Mouse (Mus musculus) kidney, adult 11 months (tissue): ENCODE results near the gene Fli1.

Source experiments
- DNase-seq: peaks from one replicate; pipeline ENCODE4 v3.0.0; 2022

The Fli1 gene

DNA sequence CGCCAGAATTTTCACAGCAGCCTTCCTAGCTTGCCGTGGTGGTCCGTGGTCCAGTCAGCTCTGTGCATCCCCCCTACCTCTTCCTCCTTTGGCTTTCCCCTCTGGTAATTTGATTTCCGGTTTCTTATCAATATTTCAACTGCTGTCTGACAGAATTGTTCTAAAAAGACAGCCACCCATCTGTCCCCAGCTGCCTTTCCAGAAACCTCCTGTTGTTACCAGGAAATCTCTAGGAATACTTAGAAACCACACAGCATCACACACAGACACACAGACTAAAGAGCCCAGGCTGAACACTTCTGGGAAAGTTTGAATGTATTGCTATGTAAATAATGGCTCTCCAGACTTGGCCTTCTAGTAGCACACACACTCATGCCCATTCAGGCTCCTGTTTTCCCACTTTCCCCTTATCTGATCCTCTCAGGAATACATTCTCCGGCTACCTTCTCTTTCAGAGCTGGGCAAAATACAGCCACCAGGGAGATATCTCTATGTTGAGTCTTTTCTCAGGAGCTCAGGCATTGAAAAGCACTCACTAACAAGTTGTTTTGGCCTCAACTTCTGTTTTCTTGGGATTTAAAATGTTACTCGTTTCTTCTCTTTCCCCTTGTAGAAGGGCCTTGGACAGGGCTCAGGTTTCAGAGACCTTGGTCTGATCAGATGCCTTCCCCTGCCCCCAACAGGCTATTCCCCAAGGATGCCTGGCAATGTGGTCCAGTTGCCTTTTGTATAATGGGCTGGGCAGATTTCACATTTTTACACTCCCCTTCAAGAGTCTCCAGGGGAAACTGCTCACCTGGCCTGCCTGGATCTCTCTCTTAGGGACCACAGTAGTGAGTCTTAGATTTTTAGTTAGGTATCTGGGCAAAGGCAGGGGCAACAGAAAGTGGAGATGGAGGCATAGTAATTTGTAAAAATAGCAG is 7.1 kb upstream of the Fli1 start:
- DNase-seq: no peak

DNA sequence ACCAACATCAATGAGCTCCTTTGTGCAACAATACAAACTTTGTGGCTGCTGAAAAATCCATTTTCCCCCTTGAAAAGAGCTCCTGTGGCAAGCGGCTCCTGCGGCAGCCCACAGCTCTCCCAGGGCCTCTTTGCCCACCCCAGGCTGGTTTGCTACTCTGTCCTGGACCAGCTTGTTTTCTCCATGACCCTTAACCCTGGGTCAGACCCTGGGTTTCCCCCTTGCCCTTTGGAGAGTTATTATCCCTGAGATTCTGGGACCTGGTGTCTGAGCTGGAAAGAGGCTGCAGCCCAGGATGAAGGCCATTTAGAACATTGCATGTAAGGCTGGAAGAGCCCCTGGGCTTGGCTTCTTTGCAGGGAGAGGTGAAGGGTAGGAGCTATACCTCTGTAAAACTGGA is 4.1 kb upstream of the Fli1 start:
- DNase-seq: no peak

DNA sequence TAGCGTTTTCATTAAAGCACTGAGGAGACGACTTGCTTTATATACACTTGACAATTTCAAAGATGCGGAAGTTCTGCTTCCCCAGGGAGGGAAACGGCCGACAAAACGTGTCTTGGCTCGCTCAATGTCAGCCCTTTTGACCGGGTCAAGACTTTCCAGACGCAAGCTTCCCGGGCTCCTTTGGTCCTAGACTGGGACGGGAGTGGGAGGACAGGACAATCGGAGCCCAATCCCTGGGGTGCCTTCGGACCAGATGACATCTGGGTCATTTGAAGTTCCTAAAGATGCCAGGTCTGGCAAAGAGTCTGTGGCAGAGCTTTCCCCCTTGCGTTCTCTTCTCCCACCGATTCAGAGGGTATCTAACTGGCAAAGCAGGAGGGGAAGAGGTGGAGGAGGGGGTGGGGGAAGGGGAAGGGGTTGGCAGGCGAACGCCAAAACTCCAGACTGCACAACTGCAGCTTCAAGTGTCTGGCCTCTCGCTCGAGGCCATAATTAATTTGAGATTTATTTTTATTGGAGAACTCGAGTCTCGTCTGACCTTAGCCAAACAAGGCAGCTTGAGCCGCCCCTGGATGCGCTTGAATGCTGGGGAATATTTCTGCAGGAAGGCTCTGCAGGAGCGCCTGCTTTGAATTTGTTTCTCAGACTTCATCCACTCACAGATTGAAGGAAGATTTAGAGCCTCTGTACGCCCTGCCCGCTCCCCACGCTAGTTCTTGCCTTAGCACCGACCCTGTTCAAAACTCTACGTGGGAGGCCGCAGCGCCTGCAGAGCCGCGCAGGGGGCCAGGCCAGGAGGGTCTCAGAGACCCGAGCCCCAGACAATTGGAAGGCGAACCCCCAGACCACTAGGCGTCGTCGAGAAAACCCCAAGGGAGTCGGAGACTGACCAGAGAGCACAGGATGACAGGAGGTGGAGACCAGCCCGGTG is 2.3 kb upstream of the Fli1 start:
- DNase-seq: peak; percentile 54

DNA sequence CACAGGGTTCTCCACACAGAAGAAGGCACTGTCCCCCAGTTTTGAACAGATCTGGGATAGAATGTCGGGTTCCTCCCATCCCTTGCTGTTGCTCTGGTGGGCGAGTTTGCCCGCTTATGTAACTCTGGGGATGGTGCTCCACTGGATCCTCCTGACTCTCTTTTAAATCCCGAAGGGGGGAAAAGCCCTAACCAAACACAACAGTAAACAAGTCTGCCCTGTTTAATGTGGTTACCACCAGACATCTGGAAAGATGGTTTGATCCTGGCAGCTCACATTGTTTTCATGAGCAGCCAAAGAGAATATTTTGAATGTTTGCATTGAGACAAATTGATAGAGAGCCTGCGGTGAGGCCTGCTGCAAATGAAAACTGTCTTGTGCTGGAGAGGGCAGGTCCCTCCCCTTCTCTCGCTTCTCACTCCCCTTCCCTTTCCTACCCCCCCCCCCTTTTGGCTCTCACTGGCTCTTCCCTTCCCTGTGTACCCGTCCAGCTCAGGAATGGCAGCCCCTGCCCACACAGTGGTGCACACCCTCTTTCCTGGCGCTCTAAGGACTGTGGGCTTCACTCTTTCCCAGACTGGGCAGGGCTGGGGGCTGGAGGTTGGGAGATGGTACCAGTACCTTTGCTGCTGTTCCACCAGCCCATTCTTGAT is 1.4 kb upstream of the Fli1 start:
- DNase-seq: no peak

DNA sequence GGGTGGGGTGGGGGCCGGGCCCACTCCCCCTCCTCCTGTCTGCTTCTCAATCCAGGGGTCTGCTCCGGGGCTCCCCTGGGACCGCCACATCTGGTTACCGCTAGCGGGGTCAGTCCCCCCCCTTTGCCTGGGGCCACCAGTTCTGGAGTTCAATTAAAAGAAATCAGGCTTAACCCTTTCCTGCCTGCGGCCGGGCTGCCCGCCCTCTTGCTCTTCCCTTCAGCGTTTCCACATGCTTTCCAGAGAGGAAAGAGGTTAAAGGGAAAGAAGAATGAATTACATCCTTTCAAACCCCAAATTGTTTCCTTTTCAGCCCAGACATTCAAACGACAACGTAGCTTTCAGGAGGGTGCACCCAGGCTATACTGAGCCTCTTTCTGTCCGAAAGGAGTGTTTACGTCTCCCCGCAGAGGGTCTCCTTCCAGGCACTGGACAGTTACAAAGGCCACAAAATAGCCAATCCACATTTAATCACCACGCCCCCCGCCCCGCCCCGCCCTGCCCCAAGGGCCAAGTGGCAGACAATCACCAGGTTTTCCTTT is 450 bp upstream of the Fli1 start:
- DNase-seq: no peak

DNA sequence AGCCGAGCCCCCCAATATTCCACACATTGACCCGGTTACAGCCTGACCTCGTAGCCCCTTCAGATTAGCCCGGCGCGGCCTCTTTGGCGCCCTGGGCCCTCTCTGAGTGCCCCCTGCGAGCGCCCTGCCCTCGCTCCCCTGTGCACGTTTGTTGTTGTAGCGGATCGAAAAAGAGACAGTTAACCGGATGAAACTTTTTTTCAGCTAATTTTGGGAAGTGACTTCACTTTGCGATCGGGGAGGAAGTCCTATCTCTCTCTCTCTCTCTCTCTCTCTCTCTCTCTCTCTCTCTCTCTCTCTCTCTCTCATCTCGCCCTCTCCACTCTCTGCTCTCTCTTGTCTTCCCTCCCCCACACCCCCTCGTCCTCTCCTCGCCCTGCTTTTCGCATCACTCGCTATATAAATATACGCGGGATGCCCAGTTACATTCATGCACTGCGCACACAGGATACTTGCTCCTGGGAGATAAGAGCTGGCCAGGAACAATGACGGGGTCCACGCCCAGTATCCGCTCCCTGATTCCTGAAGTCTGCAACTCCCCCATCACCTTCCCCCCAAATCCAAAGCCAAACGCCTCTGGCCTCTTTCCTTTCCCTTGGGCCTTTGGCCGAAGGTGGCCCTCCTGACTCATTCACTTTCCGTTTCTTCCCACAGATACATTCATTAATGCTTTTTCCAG is 1.3 kb downstream of the Fli1 start:
- peak; percentile 63 for DNase-seq

DNA sequence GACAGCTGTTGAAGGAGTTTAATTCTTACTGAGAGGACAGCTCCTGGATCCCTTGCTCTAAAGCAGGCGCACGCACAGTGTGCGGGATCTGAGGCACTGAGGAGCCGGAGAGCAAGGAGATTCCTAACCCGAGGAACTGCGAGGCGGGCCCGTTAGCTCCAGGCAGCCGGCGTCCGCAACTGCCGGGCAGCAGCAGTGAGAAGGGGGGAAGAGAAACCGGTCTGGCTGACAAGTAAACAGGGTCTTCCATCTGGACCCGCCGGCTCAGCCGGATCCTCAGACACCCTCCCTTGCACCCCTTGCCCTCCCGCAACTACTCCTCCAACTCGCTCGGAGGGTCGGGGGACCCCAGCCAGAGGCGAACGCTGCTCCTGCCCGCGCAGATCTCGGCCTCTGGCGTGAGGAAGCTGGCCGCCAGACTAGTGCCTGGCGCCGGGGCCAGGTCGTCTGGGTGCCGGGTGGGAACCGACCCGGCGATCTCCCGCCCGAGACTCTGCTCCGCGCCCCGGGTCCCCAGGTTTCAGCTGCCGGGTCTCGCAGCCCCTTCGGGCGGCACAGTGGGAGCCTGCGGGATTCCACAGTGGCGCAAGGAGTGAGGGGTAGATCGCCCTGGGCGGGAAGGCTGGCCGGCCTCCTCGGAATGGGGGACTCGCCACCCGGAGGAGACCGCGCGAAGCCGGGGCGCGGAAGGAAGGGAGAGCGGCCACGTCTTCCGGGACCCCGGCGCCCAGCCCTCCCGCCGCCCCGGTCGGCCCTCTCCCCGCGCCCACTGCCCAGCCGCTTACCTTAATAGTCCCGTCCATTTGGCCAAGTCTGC is 2.0 kb downstream of the Fli1 start:
- DNase-seq: no peak

DNA sequence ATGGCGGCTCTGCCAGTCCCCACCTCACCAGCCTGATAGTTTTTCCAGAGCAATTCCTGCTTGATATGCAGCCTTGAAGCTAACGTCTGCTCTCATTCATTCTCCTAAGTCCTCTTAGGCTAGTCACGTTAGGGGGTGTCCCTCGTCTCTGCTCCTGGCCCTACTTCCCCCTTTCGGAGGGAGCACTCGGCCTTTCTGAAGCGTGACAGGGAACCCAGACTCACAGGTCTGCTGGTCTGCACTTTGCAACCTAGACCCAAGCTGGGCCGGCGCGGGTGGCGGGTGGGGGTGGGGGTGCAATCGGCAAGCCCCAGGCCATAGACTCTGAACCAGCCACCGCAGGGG is 2.6 kb downstream of the Fli1 start:
- DNase-seq: no peak

DNA sequence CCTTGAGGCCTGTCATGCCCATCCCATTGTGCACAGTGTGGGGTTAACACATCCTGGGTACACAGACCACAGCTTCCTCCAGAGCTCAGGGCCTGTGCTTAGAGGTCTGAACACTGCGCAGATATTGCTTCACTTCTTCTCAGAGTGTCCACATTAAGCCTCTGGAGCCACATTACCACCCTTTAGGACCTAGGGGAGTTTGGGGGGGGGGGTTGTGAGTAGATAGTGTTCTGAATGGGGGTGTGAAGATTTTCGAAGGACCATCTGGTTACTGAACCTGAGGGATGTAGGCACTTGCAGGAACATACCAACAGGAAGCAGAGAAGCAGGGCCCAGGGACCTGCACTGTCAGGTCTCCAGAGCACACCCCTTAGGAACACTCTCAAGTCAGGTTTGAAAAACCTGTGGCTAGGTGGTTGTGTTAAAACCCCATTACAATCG is 3.3 kb downstream of the Fli1 start:
- DNase-seq: no peak

DNA sequence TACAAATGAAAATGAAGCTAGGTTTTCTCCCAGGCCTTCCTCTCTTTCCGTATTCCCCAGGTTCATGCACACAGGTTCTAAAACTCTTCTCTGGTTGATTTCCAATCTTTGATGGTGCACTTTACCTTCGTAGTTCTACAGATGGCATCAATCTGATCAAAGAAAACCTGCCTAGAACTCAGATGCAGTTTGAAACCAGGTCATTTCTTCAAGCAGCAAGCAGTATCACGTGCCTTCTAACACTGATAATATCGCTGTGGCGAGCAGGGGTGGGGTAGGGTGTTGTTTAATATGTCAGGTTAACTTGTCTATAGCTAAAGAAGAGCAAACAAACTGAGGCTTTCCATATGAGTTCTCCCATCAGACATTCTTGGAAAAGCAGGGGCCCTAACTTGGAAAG is 4.5 kb downstream of the Fli1 start:
- DNase-seq: no peak

DNA sequence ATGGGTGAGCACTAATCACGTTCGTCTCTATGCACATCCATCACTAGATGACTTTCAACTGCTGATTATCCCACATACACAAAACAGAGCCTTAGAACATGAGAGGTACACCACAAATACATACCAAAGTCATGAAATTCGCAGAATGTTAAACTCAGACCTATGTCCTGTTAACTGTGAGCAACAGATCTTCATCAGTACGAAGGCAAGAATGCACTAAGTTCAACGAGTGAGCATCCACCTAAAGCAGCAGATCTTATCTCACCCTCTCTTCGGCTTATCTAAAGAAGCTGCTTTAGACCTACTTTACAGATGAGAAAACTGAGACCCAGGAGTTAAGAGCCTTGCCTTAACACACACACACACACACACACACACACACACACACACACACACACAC is 5.0 kb downstream of the Fli1 start:
- DNase-seq: no peak

DNA sequence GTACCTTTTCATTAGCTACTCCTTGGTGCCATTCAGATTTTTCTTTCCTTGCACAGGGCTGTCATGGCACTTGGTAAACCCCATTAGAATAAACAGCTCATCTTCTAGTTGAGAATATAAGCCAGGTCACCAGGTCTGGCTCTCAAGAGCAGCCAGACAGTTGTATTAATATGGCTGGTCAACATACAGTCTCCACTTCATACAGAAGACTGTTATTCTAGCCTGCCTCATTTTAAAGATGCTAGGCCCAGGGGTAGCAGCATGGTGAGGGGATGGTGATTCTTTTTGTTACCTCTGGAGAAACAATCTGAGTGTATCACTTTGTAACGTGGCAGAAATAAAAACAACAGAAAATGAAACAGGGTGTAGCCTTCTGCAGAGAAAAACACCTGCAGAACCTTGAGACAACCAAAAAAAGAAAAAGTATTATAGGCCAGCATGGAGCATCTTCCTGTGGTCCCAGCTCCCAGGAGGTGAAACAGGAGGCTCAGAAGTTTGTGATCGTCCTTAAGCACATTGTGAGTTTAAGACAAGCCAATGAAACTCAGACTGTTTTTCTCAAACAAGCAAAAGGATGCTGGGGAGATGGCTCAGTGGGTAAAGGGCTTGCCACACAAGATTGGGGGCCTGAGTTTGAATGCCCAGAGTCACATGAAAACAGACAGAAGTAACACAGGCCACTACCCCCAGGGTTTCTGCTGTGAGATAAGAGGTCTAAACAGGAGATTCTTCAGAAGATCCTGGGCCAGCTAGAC is 7.3 kb downstream of the Fli1 start:
- DNase-seq: no peak

DNA sequence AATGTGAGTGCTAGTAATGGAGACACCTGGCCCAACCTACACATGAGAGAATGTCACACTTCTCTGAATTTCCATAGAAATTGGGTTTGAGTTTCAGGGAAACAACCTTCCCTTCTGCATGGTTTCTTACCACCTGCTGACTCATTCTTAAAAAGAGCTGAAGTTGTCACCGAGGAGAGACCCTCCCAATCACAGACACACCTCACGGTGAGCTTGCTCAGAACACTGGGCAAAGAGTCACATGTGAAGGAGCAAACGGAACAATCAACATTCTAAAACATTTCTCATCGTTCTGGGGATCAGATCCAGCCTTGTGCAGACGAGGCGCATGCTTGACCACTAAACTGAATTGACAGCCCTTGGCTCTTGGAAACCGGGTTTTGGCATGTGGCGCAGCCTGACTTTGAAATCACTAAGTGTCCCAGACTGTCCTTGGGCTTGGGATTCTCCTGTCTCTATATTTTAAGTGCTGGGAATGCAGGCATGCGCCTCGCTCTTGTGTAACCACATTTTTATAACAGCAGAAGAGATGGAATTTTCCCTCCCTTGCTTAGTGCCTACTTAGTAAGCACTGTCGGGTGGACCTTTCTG is 8.5 kb downstream of the Fli1 start:
- DNase-seq: no peak

DNA sequence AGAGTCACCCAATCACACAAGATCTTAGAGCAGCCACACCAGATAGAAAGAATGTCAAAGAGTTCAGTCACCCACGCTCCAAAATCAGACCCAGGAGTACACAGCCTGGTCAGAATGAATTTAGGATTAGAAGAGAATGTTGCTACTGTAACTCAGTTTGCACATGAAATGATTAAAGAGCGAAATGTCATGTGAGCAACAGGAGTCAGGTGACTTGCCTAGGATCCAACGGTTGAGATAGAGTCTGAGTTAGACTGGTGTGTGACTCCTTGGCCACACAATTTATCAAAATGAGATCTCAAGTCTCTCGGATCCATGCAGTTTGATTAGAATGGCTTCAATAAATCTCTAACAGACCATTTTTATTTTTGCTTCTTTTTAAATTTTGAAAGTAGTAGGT is 11.1 kb downstream of the Fli1 start:
- DNase-seq: no peak

DNA sequence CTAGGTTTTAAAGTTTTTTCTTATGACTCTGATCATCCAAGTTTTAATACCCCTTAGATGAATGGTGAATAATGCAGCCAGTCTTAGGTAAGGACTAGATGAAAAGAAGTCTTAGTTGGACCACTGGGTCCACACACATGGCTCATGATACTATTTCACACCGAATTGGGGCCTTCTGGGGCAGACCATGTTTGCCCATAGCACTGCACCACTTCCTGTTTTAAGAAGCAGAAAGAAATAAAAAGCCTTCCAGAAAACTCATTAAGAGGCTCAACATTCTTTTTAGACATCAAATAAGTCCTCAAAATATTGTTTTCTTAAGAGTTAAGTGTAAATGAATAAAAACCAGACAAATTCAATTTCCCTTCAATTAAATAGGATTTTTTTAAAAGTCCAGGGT is 11.7 kb downstream of the Fli1 start:
- DNase-seq: no peak

DNA sequence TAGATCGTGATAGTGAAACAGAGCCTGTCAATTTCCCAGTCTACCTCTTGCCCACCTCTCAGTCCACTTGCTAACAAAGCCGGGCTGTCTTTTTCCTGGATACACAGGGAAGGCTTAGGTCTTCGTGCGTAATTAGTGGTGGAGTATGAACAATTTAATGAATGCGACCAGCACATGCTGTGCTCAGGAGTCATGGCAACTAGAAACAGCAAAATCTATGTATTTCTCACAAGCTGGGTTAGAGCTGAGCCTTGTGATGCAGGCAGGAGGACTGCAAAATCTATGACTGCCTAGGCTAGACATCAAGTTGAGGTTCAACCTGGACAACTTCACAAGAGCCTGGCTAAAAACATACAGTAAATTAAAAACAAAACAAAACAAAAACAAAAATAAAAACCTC is 12.5 kb downstream of the Fli1 start:
- no peak for DNase-seq

DNA sequence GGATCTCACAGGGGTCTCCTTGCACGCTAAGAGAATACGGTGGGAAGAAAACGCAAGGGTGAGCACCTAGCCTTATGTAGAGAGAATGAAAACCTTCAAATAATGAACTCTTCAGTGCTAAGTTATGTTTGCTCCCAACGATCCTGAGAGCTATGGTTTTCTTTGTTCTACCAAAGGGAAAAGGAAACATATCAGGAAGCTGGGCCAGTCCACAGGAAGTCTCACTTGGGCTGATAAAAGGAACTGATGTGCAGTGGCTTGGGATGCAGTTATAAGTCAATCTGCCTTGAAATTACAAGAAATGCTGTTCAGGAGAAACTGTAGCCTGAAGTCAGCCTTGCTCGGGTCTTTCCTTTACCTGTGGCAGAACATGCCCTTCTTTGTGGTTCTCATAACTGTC is 13.1 kb downstream of the Fli1 start:
- DNase-seq: peak; percentile 35

DNA sequence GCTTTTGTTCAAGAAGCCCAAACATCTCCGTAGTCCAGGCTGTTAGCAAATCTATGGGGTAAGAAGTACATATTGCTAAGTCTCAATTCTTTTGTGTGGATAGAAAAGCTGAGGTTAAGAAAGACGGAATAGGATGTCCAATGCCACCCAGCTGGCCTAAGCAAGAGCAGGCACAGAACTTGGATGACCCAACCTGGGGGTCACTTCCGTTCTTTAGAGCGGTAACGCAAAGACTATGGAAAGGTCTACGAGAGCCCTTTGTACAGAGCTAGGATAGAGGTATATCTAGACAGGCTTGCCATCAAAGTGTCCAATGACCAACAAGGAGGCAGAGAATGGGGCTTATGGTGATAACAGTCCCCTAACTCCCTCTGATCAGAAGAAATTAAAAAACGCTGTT is 15.3 kb downstream of the Fli1 start:
- DNase-seq: no peak

DNA sequence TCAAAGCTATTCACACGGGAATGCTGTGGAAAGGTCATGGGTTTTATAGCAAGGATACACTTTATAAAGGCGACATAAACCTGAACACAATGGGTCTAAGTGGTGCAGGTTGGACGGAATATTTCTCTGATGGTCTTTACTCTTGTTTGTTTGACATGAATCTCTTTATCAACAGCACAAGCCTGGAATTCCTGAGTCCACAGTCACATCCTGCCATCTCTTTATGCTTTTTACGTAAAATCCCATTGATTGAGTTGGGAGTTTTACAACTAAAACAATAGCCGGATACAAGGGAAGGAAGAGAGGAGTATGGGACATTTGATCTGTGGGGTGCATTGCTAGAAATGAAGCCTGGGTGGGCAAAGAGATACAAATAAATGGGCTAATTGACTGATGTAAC is 16.9 kb downstream of the Fli1 start:
- DNase-seq: no peak

DNA sequence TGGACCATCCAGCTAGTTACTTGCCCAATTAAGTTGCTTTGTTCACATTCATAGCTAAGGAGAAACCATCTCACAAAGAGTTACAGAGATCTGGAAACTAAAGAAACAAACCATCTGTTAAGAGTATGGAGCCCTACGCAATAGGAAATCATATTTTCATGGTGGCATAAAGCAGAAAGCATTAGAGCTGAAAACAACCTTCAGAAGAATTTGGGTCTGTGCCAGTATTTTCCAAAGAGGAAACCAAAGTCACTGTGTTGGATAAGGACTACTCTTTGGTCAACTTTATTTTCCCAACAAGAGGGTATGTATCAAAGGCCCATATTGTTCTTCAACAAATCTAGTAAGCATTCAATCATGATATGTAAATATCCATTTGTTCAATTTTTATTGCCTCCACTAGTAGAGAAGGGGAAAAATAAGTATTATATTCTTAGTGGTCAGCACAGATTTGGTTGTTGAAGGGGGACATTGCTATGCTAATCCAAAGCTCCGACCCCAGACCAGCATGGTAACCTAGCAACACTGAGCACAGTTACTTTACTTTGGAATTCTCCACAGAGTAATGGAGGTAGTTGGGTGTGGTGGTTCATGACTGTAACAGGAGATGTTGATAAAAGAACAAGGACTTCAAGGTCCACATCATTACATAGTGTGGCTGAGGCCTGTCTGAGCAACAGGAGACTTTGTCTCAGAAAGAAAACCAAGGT is 20.0 kb downstream of the Fli1 start:
- DNase-seq: no peak
